Mouse (Mus musculus) CH12.LX (cell line): ENCODE measurements around the gene Vill. TPM values are rescaled to one million over a fixed set of nuclear protein-coding genes. Genes with fewer than 3 reads are reported as not detected.

Source experiments
- DNase-seq: peaks from one replicate; pipeline ENCODE4 v3.0.0-alpha.2; 2013; ENCODE audit errors: extremely low read depth
- H3K27ac ChIP-seq: 2 replicates; pipeline ENCODE4 v1.5.1; 2012; ENCODE audit warnings: low read depth, mild to moderate bottlenecking, control low read depth, moderate library complexity; ENCODE audit not compliant: insufficient read depth
- H3K27me3 ChIP-seq: replicated peaks from 2 replicates; pipeline ENCODE3; 2012; ENCODE audit warnings: inconsistent platforms
- H3K36me3 ChIP-seq, 2 experiments: replicated peaks in 1 of 2; 2 replicates each; pipeline versions ENCODE3 to v1.6.1; 2012; ENCODE audit warnings: inconsistent platforms in 1 of 2, low read length in 1 of 2, mild to moderate bottlenecking in 1 of 2, mixed read lengths in 1 of 2, moderate library complexity in 1 of 2; ENCODE audit not compliant: control insufficient read depth in 1 of 2, insufficient read depth in 1 of 2
- H3K4me1 ChIP-seq, 2 experiments: 2 replicates each; pipeline ENCODE4 v1.6.1; 2012; ENCODE audit warnings: inconsistent platforms in 1 of 2, moderate library complexity in 1 of 2; ENCODE audit not compliant: insufficient read depth in 2 of 2, control insufficient read depth in 1 of 2
- H3K4me2 ChIP-seq: 2 replicates; pipeline ENCODE4 v1.6.1; 2012; ENCODE audit warnings: low read depth, mild to moderate bottlenecking, control low read depth; ENCODE audit not compliant: poor library complexity, insufficient read depth, severe bottlenecking
- H3K4me3 ChIP-seq, 3 experiments: fragments of 150-350 bp in 1 of 3; sonication (generic) in 1 of 3; replicated peaks in 1 of 3; 2 replicates each; pipeline versions ENCODE3 to v1.5.1; 2011 to 2012; ENCODE audit warnings: low read depth in 2 of 3, low read length in 2 of 3, mild to moderate bottlenecking in 2 of 3, moderate library complexity in 2 of 3, control low read depth in 1 of 3, improper control_type of control experiment in 1 of 3, inconsistent platforms in 1 of 3, mixed read lengths in 1 of 3; ENCODE audit not compliant: poor library complexity in 1 of 3
- H3K79me2 ChIP-seq: replicated peaks from 2 replicates; pipeline ENCODE4 v1.6.1; 2012; ENCODE audit warnings: mild to moderate bottlenecking, moderate library complexity; ENCODE audit not compliant: control insufficient read depth, poor library complexity, insufficient read depth, severe bottlenecking; ENCODE audit errors: extremely low read depth
- H3K9ac ChIP-seq: 2 replicates; pipeline ENCODE4 v1.6.1; 2012; ENCODE audit warnings: low read depth, mild to moderate bottlenecking, control low read depth, moderate library complexity; ENCODE audit not compliant: insufficient read depth
- H3K9me3 ChIP-seq: replicated peaks from 2 replicates; pipeline ENCODE3; 2012; ENCODE audit warnings: low read length, inconsistent platforms, mixed read lengths
- BHLHE40 ChIP-seq: IDR thresholded peaks from 2 replicates; pipeline ENCODE4 v1.6.1; 2011; ENCODE audit warnings: mild to moderate bottlenecking, low read depth, low read length, improper control_type of control experiment
- ELF1 ChIP-seq: IDR thresholded peaks from 2 replicates; pipeline ENCODE4 v1.6.1; 2014; ENCODE audit warnings: low read depth, mild to moderate bottlenecking, inconsistent platforms, low read length, improper control_type of control experiment
- EP300 ChIP-seq: IDR thresholded peaks from 2 replicates; pipeline ENCODE4 v1.6.1; 2011; ENCODE audit warnings: low read length, improper control_type of control experiment
- GABPA ChIP-seq: IDR thresholded peaks from 2 replicates; pipeline ENCODE4 v1.6.1; 2012; ENCODE audit warnings: low read depth, low read length, improper control_type of control experiment, inconsistent platforms; ENCODE audit not compliant: insufficient replicate concordance
- HCFC1 ChIP-seq: IDR thresholded peaks from 2 replicates; pipeline ENCODE4 v1.6.1; 2012; ENCODE audit warnings: low read depth, mild to moderate bottlenecking, inconsistent platforms, low read length, improper control_type of control experiment
- JUN ChIP-seq: IDR thresholded peaks from 2 replicates; pipeline ENCODE4 v1.6.1; 2011; ENCODE audit warnings: low read depth, mild to moderate bottlenecking, low read length, improper control_type of control experiment, moderate library complexity; ENCODE audit not compliant: insufficient read depth
- MAFK ChIP-seq: IDR thresholded peaks from 2 replicates; pipeline ENCODE4 v1.6.1; 2011; ENCODE audit warnings: low read length, improper control_type of control experiment; ENCODE audit not compliant: insufficient replicate concordance
- MAX ChIP-seq: IDR thresholded peaks from 2 replicates; pipeline ENCODE4 v1.6.1; 2011; ENCODE audit warnings: low read length, improper control_type of control experiment
- MYC ChIP-seq: IDR thresholded peaks from 2 replicates; pipeline ENCODE4 v1.6.1; 2011; ENCODE audit warnings: low read depth, mild to moderate bottlenecking, improper control_type of control experiment, low read length
- PAX5 ChIP-seq: IDR thresholded peaks from 2 replicates; pipeline ENCODE4 v1.6.1; 2012; ENCODE audit warnings: low read length, inconsistent platforms, mixed read lengths
- RAD21 ChIP-seq: IDR thresholded peaks from 2 replicates; pipeline ENCODE4 v1.6.1; 2011; ENCODE audit warnings: low read depth, mild to moderate bottlenecking, low read length, improper control_type of control experiment, moderate library complexity
- RCOR1 ChIP-seq: conservative IDR thresholded peaks from 2 replicates; pipeline ENCODE4 v1.6.1; 2012; ENCODE audit warnings: low read depth, mild to moderate bottlenecking, inconsistent platforms, low read length, improper control_type of control experiment
- SMC3 ChIP-seq: IDR thresholded peaks from 2 replicates; pipeline ENCODE4 v1.6.1; 2011; ENCODE audit warnings: low read depth, low read length, improper control_type of control experiment
- TBP ChIP-seq: conservative IDR thresholded peaks from 2 replicates; pipeline ENCODE4 v1.6.1; 2011; ENCODE audit warnings: low read depth, low read length, improper control_type of control experiment
- ZC3H11A ChIP-seq: IDR thresholded peaks from 2 replicates; pipeline ENCODE4 v1.6.1; 2012; ENCODE audit warnings: low read depth, mild to moderate bottlenecking, inconsistent platforms, low read length, improper control_type of control experiment
- dilution Hi-C: fragments of 300-500 bp; cut with MboI; formaldehyde crosslinking; loops from 2 replicates; pipeline ENCODE4 v1.14.3; 2020; ENCODE audit warnings: low sequenced_read_pairs; ENCODE audit not compliant: extremely low pct_unique_long_range_greater_than_20kb, extremely low pct_ligation_motif_present
- in situ Hi-C: fragments of 300-500 bp; cut with MboI; formaldehyde crosslinking; loops from 3 replicates; pipeline ENCODE4 v1.14.3; 2019; ENCODE audit warnings: low sequenced_read_pairs, low pct_ligation_motif_present, low pct_unique_long_range_greater_than_20kb, mixed read lengths
- polyA plus RNA-seq: library from polyadenylated mRNA; unstranded; fragments of >175 nt; gene quantifications from 2 replicates; pipeline ENCODE4 v1.2.1, GENCODE M21; 2012; ENCODE audit warnings: low read depth; ENCODE audit not compliant: insufficient read length
- total RNA-seq, 2 experiments: library from RNA; depleted of rRNA; stranded (reverse); fragments of 300-350 nt in 1 of 2; fragments of >200 nt in 1 of 2; gene quantifications; 2 replicates each; pipeline ENCODE4 v1.2.3; 2012 to 2014

The Vill gene
- total and polyA plus RNA-seq, 3 experiments, result 46.3 to 85.2 (median 57.3) TPM

GRCm38 (mm10) chr9:119082656-119083430 is 30.3 kb downstream of the Vill start:
- in situ Hi-C loops (no loop called here), dilution Hi-C loops (no loop called here)
- Histone ChIP-seq H3K9ac (no peak overlapping the region), H3K4me2 (no peak overlapping the region), H3K4me1 (0 out of 4 replicates have a peak, but pooled peaks cover 0 to 5% of the 10 kb centered on the region in 2 experiments), H3K79me2 (no peaks in the 10 kb centered on the region), H3K27me3 (peaks cover 82% of the 10 kb centered on the region), H3K9me3 (no peaks in the 10 kb centered on the region), H3K27ac (no peak overlapping the region), H3K4me3 (no peak overlapping the region), H3K36me3 (no peaks in the 10 kb centered on the region)
- TF ChIP-seq RCOR1 (no peak), TBP (no peak), JUN (no peak), EP300 (no peak)
- no peak for DNase-seq

- no peak overlapping the region for H3K9ac ChIP-seq
- no peaks in the 10 kb centered on the region for H3K9me3 ChIP-seq
- H3K4me3 ChIP-seq, result no peak overlapping the region
- TF ChIP-seq MYC (no peak), ELF1 (no peak), GABPA (no peak), MAFK (no peak), SMC3 (no peak), PAX5 (no peak), HCFC1 (no peak), RCOR1 (no peak)
- dilution Hi-C loops, result no loop called here
- no peak for DNase-seq
- in situ Hi-C loops, result no loop called here
- H3K4me2 ChIP-seq, result no peak overlapping the region
- H3K79me2 ChIP-seq, result no peaks in the 10 kb centered on the region
- H3K27me3 ChIP-seq, result peaks cover 84% of the 10 kb centered on the region
- no peaks in the 10 kb centered on the region for H3K36me3 ChIP-seq
- H3K27ac ChIP-seq, result no peak overlapping the region
- H3K4me1 ChIP-seq, result peaks cover 3 to 8% of the 10 kb centered on the region in 2 experiments; a peak in 3 of 4 replicates
Observed at GRCm38 (mm10) chr9:119083966-119084365, 31.4 kb downstream of the Vill start.

GRCm38 (mm10) chr9:119086451-119086850 is 33.9 kb downstream of the Vill start:
- Histone ChIP-seq H3K4me3 (no peak overlapping the region), H3K27ac (no peak overlapping the region), H3K4me2 (no peak overlapping the region), H3K36me3 (no peaks in the 10 kb centered on the region), H3K4me1 (peaks cover 3 to 13% of the 10 kb centered on the region in 2 experiments; a peak in 3 of 4 replicates), H3K9ac (no peak overlapping the region), H3K79me2 (no peaks in the 10 kb centered on the region)
- dilution Hi-C loops (no loop called here), in situ Hi-C loops (no loop called here)
- DNase-seq, result no peak
- no peak for TF ChIP-seq RAD21
- no peak for TF ChIP-seq ZC3H11A
- TF ChIP-seq BHLHE40, result no peak
- TF ChIP-seq MAX, result no peak
- TF ChIP-seq, all 38 proteins: peak for 0
- Histone ChIP-seq H3K9me3 (no peaks in the 10 kb centered on the region), H3K27me3 (peaks cover 83% of the 10 kb centered on the region)
